Mouse (Mus musculus) neural tube, embryonic 14.5 days (tissue): ENCODE data around the gene Brinp1. TPM values are rescaled to one million over a fixed set of nuclear protein-coding genes. Genes with fewer than 3 reads are reported as not detected.

ENCODE experiments used
- ATAC-seq: fragments of 200-750 bp; cut with Nextera tagmentation; 2 replicates; pipeline ENCODE4 v1.8.0; 2017; ENCODE audit warnings: low read depth, mild to moderate bottlenecking, moderate TSS enrichment, moderate library complexity
- H3K27ac ChIP-seq: fragments of 300-500 bp; sonication (generic); 2 replicates; pipeline ENCODE4 v1.5.1; 2014; ENCODE audit warnings: low read depth, mild to moderate bottlenecking, control low read depth, low read length, moderate library complexity, mixed read lengths
- H3K27me3 ChIP-seq: fragments of 300-500 bp; sonication (generic); 2 replicates; pipeline ENCODE4 v1.6.1; 2014; ENCODE audit warnings: low read length; ENCODE audit not compliant: control insufficient read depth, insufficient read depth
- H3K36me3 ChIP-seq: fragments of 300-500 bp; sonication (generic); 2 replicates; pipeline ENCODE4 v1.6.1; 2014; ENCODE audit warnings: low read length, mixed read lengths; ENCODE audit not compliant: control insufficient read depth, insufficient read depth
- H3K4me1 ChIP-seq: fragments of 300-500 bp; sonication (generic); 2 replicates; pipeline ENCODE4 v1.6.1; 2014; ENCODE audit warnings: low read length; ENCODE audit not compliant: control insufficient read depth, insufficient read depth
- H3K4me2 ChIP-seq: fragments of 300-500 bp; sonication (generic); 2 replicates; pipeline ENCODE4 v1.6.1; 2014; ENCODE audit warnings: mild to moderate bottlenecking, low read depth, low read length, control low read depth
- H3K4me3 ChIP-seq: fragments of 300-500 bp; sonication (generic); 2 replicates; pipeline ENCODE4 v1.5.1; 2014; ENCODE audit warnings: low read depth, low read length, control low read depth, mixed read lengths
- H3K9ac ChIP-seq: fragments of 300-500 bp; sonication (generic); replicated peaks from 2 replicates; pipeline ENCODE4 v1.6.1; 2014; ENCODE audit warnings: low read depth, mild to moderate bottlenecking, control low read depth, low read length, mixed read lengths
- H3K9me3 ChIP-seq: fragments of 300-500 bp; sonication (generic); 2 replicates; pipeline ENCODE4 v1.6.1; 2016; ENCODE audit warnings: low read length; ENCODE audit not compliant: control insufficient read depth
- WGBS: fragments of 180-500 bp; shearing (Covaris S2); extraction: QIAGEN DNeasy Blood & Tissue Kit; methylation state at CpG from one replicate; pipeline ENCODE4 v1.1.7; 2014; 5-methylcytosine and 5-hydroxymethylcytosine counted together
- polyA plus RNA-seq: library from polyadenylated mRNA; unstranded; fragments of >200 nt; fragmentation: Nextera tagmentation; extraction: Ambion mirVana; gene quantifications from 2 replicates; pipeline ENCODE4 v1.2.1, GENCODE M21; 2014

The Brinp1 gene
- polyA plus RNA-seq, 1 experiment from 2014 or later = 101 TPM

GRCm38 (mm10) chr4:68922944-68923343, 31.3 kb downstream of the Brinp1 start:
- Histone ChIP-seq H3K9ac (no peak overlapping the region), H3K36me3 (no peaks in the 10 kb centered on the region), H3K27ac (no peak overlapping the region), H3K4me2 (no peak overlapping the region), H3K9me3 (no peaks in the 10 kb centered on the region), H3K4me1 (no peaks in the 10 kb centered on the region), H3K4me3 (no peak overlapping the region), H3K27me3 (no peaks in the 10 kb centered on the region)
- 85% methylated on average over 1 of the region's 1 CpGs for WGBS
- ATAC-seq = no peak

- Histone ChIP-seq H3K27me3 (no peaks in the 10 kb centered on the region), H3K9ac (no peak overlapping the region), H3K4me3 (no peak overlapping the region), H3K4me1 (no peaks in the 10 kb centered on the region), H3K9me3 (no peaks in the 10 kb centered on the region), H3K36me3 (no peaks in the 10 kb centered on the region), H3K27ac (no peak overlapping the region), H3K4me2 (no peak overlapping the region)
- WGBS = 100% methylated on average over 1 of the region's 1 CpGs
- ATAC-seq = no peak
Measured at GRCm38 (mm10) chr4:68922504-68922903, 31.7 kb downstream of the Brinp1 start.

- Histone ChIP-seq H3K27me3 (no peaks in the 10 kb centered on the region), H3K9me3 (no peaks in the 10 kb centered on the region), H3K4me1 (no peaks in the 10 kb centered on the region), H3K4me2 (no peak overlapping the region), H3K27ac (no peak overlapping the region), H3K9ac (no peak overlapping the region), H3K4me3 (no peak overlapping the region), H3K36me3 (no peaks in the 10 kb centered on the region)
- WGBS = 72% methylated on average over 3 of the region's 3 CpGs
- ATAC-seq = no peak; the same call in 1 of the 2 replicates
Measured at GRCm38 (mm10) chr4:68920127-68920526, 34.1 kb downstream of the Brinp1 start.

- no peak overlapping the region for H3K9ac ChIP-seq
- no peaks in the 10 kb centered on the region for H3K9me3 ChIP-seq
- no peak overlapping the region for H3K27ac ChIP-seq
- no peak overlapping the region for H3K4me3 ChIP-seq
- H3K4me2 ChIP-seq = no peak overlapping the region
- H3K27me3 ChIP-seq = no peaks in the 10 kb centered on the region
- H3K4me1 ChIP-seq = no peaks in the 10 kb centered on the region
- H3K36me3 ChIP-seq = no peaks in the 10 kb centered on the region
- no peak for ATAC-seq
- WGBS = 69% methylated on average over 3 of the region's 3 CpGs
Measured at GRCm38 (mm10) chr4:68910942-68911341, 43.3 kb downstream of the Brinp1 start.

GRCm38 (mm10) chr4:68906417-68907210, 47.6 kb downstream of the Brinp1 start:
- H3K27ac ChIP-seq = no peak overlapping the region
- H3K4me1 ChIP-seq = no peaks in the 10 kb centered on the region
- H3K9me3 ChIP-seq = no peaks in the 10 kb centered on the region
- H3K4me2 ChIP-seq = no peak overlapping the region
- ATAC-seq = peak; percentile 60
- no peaks in the 10 kb centered on the region for H3K36me3 ChIP-seq
- 64% methylated on average over 11 of the region's 11 CpGs for WGBS
- no peak overlapping the region for H3K9ac ChIP-seq
- no peak overlapping the region for H3K4me3 ChIP-seq
- no peaks in the 10 kb centered on the region for H3K27me3 ChIP-seq

GRCm38 (mm10) chr4:68890526-68890925, 63.7 kb downstream of the Brinp1 start:
- H3K9ac ChIP-seq = no peak overlapping the region
- no peak overlapping the region for H3K27ac ChIP-seq
- 87% methylated on average over 4 of the region's 4 CpGs for WGBS
- no peaks in the 10 kb centered on the region for H3K36me3 ChIP-seq
- H3K4me1 ChIP-seq = no peaks in the 10 kb centered on the region
- ATAC-seq = no peak
- no peaks in the 10 kb centered on the region for H3K27me3 ChIP-seq
- H3K4me2 ChIP-seq = no peak overlapping the region
- no peaks in the 10 kb centered on the region for H3K9me3 ChIP-seq
- no peak overlapping the region for H3K4me3 ChIP-seq

- WGBS = 91% methylated on average over 2 of the region's 2 CpGs
- Histone ChIP-seq H3K36me3 (no peaks in the 10 kb centered on the region), H3K4me2 (no peak overlapping the region), H3K4me3 (no peak overlapping the region), H3K9me3 (no peaks in the 10 kb centered on the region), H3K27ac (no peak overlapping the region), H3K27me3 (no peaks in the 10 kb centered on the region), H3K9ac (no peak overlapping the region), H3K4me1 (no peaks in the 10 kb centered on the region)
- ATAC-seq = no peak
Measured at GRCm38 (mm10) chr4:68886276-68886675, 67.9 kb downstream of the Brinp1 start.

GRCm38 (mm10) chr4:68872028-68872427, 82.2 kb downstream of the Brinp1 start:
- no peak for ATAC-seq
- Histone ChIP-seq H3K4me1 (no peaks in the 10 kb centered on the region), H3K4me3 (no peak overlapping the region), H3K36me3 (no peaks in the 10 kb centered on the region), H3K27me3 (no peaks in the 10 kb centered on the region), H3K4me2 (no peak overlapping the region), H3K9me3 (no peaks in the 10 kb centered on the region), H3K27ac (no peak overlapping the region), H3K9ac (no peak overlapping the region)

GRCm38 (mm10) chr4:68865135-68865767, 88.9 kb downstream of the Brinp1 start:
- Histone ChIP-seq H3K9me3 (no peaks in the 10 kb centered on the region), H3K27me3 (no peaks in the 10 kb centered on the region), H3K36me3 (no peaks in the 10 kb centered on the region), H3K9ac (no peak overlapping the region), H3K27ac (no peak overlapping the region), H3K4me3 (no peak overlapping the region), H3K4me2 (no peak overlapping the region), H3K4me1 (no peaks in the 10 kb centered on the region)
- 74% methylated on average over 4 of the region's 4 CpGs for whole genome bisulfite sequencing
- ATAC-seq = no peak
